Mouse (Mus musculus): ENCODE measurements around the gene Me3. TPM values are rescaled to one million over a fixed set of nuclear protein-coding genes. Genes with fewer than 3 reads are reported as not detected.

Gene Me3
- not detected for total RNA-seq (2023)

GRCm38 (mm10) chr7:89632342-89633251 is at the start of gene Me3:
TSS of gene Me3 (plus strand) at chr7:89632392.

GRCm38 (mm10) chr7:89903442-89904343 is 271.5 kb downstream of the Me3 start, which contains the start of gene Ccdc81:
TSS of gene Ccdc81 (minus strand) at chr7:89903629.

Other genes starting within 250 kb of the Me3 start
- 55.3 TPM for gene Tmem135, start 228.2 kb upstream of the Me3 start, total RNA-seq (2023)
- gene Fzd4, start 228.0 kb upstream of the Me3 start, total RNA-seq (2023): 0.18 TPM
- not detected for gene Prss23, start 105.2 kb upstream of the Me3 start, total RNA-seq (2023)

All from CD4-positive naive resting alpha-beta T cell, adult 76 days (primary cell).